Mouse (Mus musculus): ENCODE data around the gene Lif. TPM values are rescaled to one million over a fixed set of nuclear protein-coding genes. Genes with fewer than 3 reads are reported as not detected.

Gene Lif
- polyA plus RNA-seq (2012), result 7.1 and 9.4 TPM in 2 replicates

DNA sequence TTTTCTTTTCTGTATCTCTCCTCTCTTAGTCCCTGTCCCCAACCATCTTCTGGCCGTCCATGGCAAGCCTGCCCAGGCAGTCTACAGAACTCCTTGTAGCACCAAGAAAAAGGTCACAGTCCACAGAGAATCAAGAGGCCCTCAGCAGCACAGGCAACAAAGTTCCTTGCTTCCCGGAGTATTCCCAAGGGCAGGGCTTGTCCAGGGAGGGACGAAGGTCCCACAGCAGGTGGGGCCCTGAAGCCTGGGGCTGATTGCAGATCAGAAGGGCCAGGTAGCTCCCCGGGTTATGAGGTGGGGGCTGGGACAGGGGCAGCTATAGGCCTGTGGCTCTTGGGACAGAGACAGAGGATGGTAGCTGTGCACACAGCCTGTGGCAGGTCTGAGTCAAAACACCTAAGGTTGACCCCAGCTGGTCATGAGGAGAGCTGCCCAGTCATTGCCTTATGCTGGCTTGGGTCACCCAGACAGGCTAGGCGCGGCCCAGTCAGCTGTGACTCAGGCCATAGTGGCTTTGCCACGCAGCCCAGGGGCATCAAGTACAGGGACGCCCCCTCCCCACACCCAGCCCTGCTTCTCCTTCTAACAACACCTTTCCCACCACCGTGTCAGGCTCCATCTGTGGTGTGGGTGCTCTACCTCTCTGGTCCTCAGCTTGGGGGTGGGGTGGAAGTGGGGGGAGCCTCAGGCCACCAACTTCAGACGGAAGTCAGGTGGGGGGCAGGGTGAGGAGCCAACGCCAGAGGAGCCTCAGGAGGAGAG, at the start of gene Lif:
TSS of gene Lif (plus strand) at position 712 of the 762 bp plus-strand sequence.

DNA sequence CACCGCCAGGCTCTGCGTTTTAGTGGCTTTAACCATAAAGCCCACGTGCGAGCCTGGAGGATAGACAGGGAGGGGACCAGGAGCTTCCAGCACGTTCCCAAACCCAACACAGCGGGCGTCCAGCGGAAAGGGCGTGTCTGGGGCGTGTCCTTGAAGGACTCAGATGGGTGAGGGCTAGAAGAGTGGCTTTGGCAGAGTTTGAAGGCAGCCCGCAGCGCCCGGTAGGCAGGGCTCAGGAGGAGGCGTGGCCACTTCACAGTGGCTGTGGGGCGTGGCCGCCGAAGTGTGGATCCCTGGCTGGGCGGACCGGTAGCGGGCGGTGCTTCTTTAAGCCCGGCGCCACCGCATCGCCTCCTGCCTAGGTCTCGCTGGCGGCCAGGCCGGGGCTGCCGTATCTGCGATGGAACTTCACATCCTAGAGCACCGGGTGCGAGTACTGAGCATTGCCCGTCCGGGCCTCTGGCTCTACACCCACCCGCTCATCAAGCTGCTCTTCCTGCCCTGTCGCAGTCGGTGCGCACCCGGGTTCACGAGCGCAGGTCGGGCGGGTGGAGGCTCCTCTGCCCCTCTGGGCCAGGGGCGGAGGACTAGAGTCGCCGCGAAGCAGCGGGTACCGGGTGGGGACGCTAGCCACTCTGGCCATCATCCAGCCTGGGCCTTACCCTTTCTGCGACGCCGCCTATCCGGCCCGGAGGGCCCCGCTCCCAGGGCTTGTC, 39.3 kb upstream of the Lif start, which contains the start of gene Castor1:
TSS of gene Castor1 (plus strand) at position 312 of the 716 bp plus-strand sequence.

DNA sequence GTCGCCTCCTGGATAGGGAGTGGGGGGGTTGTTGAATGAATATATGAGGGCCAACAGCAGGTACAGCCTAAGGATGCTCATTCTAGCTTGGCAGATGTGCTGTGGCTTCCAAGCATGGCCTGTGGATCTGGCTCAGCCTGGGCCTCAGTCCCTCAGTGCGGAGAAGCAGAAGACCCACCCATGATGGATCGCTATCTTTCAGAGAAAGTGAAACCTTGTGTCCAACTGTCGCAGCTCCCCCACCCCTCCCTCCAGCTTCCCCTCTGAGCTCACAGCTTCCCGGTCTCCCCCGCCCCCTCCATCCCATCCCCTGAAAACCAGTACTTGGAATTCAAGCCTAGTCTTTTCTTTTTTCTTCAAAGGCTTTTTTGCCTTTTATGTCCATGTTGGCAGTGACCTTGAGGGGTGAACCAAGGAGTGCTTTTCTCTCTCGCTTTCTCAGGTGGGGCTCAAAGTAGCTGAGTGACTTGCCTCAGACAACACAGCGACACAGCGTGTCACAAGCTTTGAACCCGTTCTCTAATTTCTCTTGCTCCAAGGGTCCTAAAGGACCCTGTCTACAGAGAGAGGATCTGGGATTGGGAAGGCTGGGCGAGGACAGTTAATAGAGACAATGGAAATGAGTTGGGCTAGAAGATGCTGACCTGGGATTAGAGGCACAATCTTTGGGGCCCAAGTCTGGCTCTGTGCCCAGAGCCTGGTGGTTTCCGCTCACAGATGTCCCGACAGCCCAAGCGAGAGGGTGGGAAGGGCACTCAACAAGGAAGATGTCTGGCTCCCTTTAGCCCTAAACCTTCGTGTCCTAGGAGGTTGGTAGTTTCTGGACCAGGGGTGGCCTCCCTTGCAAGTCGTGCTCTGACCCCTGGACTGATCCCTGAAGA, 21.5 kb upstream of the Lif start, which contains the start of gene Osm:
TSS of gene Osm (plus strand) at position 756 of the 881 bp plus-strand sequence.

Other genes starting within 250 kb of the Lif start
- not detected in 2 replicates for gene Sec14l4, start 226.1 kb upstream of the Lif start, polyA plus RNA-seq (2012)
- not detected in 2 replicates for gene Sec14l3, start 192.7 kb upstream of the Lif start, polyA plus RNA-seq (2012)
- 13.1 and 14.4 TPM in 2 replicates for gene Mtfp1, start 162.1 kb upstream of the Lif start, polyA plus RNA-seq (2012)
- gene Sec14l2, start 134.1 kb upstream of the Lif start, polyA plus RNA-seq (2012), result 6.2 and 6.5 TPM in 2 replicates
- gene Rnf215, start 122.4 kb upstream of the Lif start, polyA plus RNA-seq (2012), result 14.4 and 20.7 TPM in 2 replicates
- gene Ccdc157, start 97.3 kb upstream of the Lif start, polyA plus RNA-seq (2012), result 0.81 and 1.6 TPM in 2 replicates
- 125 and 133 TPM in 2 replicates for gene Sf3a1, start 97.2 kb upstream of the Lif start, polyA plus RNA-seq (2012)
- gene Tbc1d10a, start 70.8 kb upstream of the Lif start, polyA plus RNA-seq (2012), result 16.8 and 18.2 TPM in 2 replicates
- gene Castor1, start 39.3 kb upstream of the Lif start, polyA plus RNA-seq (2012), result 1.3 and 2.1 TPM in 2 replicates
- 14.1 and 44.3 TPM in 2 replicates for gene Osm, start 21.1 kb upstream of the Lif start, polyA plus RNA-seq (2012)
- gene Hormad2, start 183.5 kb downstream of the Lif start, polyA plus RNA-seq (2012), result 0.50 and 0.53 TPM in 2 replicates

All from megakaryocyte-erythroid progenitor cell, adult 5 weeks (primary cell).